Mouse (Mus musculus) spleen, adult 18-20 months (tissue): Measurements from ENCODE around the gene Trio.

ENCODE experiments used
- DNase-seq, 2 experiments: peaks; one replicate each; pipeline ENCODE4 v3.0.0; 2022; ENCODE audit warnings: mixed read lengths in 2 of 2

Gene Trio

GRCm38 (mm10) chr15:28035601-28036000, 10.0 kb upstream of the Trio start:
- DNase-seq, result no peak

GRCm38 (mm10) chr15:28034636-28035035, 9.0 kb upstream of the Trio start:
- no peak for DNase-seq

GRCm38 (mm10) chr15:28029371-28029770, 3.7 kb upstream of the Trio start:
- no peak for DNase-seq

- no peak for DNase-seq
Measured at GRCm38 (mm10) chr15:28028542-28028941, 2.9 kb upstream of the Trio start.

- DNase-seq, result no peak
Measured at GRCm38 (mm10) chr15:28026167-28026481, 476 bp upstream of the Trio start.

GRCm38 (mm10) chr15:28024965-28025338, 696 bp downstream of the Trio start:
- peak; percentile 21 to 51 for DNase-seq

- peak; percentile 26 to 35 for DNase-seq
Measured at GRCm38 (mm10) chr15:28024031-28024964, 1.4 kb downstream of the Trio start.

- DNase-seq, result no peak
Measured at GRCm38 (mm10) chr15:28021591-28022209, 3.9 kb downstream of the Trio start.

GRCm38 (mm10) chr15:28019393-28020070, 6.1 kb downstream of the Trio start:
- DNase-seq, result no peak

GRCm38 (mm10) chr15:28007516-28007915, 18.1 kb downstream of the Trio start:
- DNase-seq, result no peak

GRCm38 (mm10) chr15:28004192-28004767, 21.4 kb downstream of the Trio start:
- DNase-seq, result no peak

- no peak for DNase-seq
Measured at GRCm38 (mm10) chr15:28002515-28002914, 23.1 kb downstream of the Trio start.

GRCm38 (mm10) chr15:28001299-28001698, 24.3 kb downstream of the Trio start:
- DNase-seq, result no peak

GRCm38 (mm10) chr15:27998621-27999359, 26.9 kb downstream of the Trio start:
- DNase-seq, result no peak

GRCm38 (mm10) chr15:27997917-27998316, 27.7 kb downstream of the Trio start:
- no peak for DNase-seq

GRCm38 (mm10) chr15:27997391-27997841, 28.2 kb downstream of the Trio start:
- no peak for DNase-seq

- no peak for DNase-seq
Measured at GRCm38 (mm10) chr15:27996750-27997149, 28.9 kb downstream of the Trio start.

GRCm38 (mm10) chr15:27995421-27995820, 30.2 kb downstream of the Trio start:
- DNase-seq, result no peak

- DNase-seq, result no peak
Measured at GRCm38 (mm10) chr15:27994870-27995269, 30.8 kb downstream of the Trio start.

- DNase-seq, result no peak
Measured at GRCm38 (mm10) chr15:27993528-27993927, 32.1 kb downstream of the Trio start.

GRCm38 (mm10) chr15:27992596-27992995, 33.1 kb downstream of the Trio start:
- DNase-seq, result no peak

- no peak for DNase-seq
Measured at GRCm38 (mm10) chr15:27991892-27992593, 33.6 kb downstream of the Trio start.
